ENCODE assay signal across 12 mouse cellular contexts in genomic region chr16:12309826-12310225, GRCm38 (mm10).
"Had no signal": no experiment of that assay in that cellular context is flagged by ENCODE, and none has a peak within 500 bp of the region (broad histone marks: within the 10 kb centered on the region; RNA-seq: fewer than 3 reads in every experiment).

No protein-coding gene starts in this region.

- H3K4me3 ChIP-seq: limb, embryonic 12.5 days; liver, embryonic 13.5 days; lung, embryonic 15.5 days had no signal

- H3K4me1 ChIP-seq: lung, embryonic 15.5 days had no signal

- H3K9ac ChIP-seq: limb, embryonic 12.5 days; liver, embryonic 13.5 days; lung, embryonic 15.5 days had no signal

- ATAC-seq: intestine, postnatal 0 days had no signal

- H3K27me3 ChIP-seq: limb, embryonic 12.5 days; liver, embryonic 13.5 days; lung, embryonic 15.5 days had no signal

- H3K27ac ChIP-seq: limb, embryonic 12.5 days; liver, embryonic 13.5 days; lung, embryonic 15.5 days had no signal

- H3K4me2 ChIP-seq: limb, embryonic 12.5 days; liver, embryonic 13.5 days; lung, embryonic 15.5 days; midbrain, embryonic 11.5 days had no signal

- DNase-seq: kidney, adult 2 months; kidney, postnatal 10 days; liver, embryonic 13.5 days; lung, postnatal 10 days; lung, postnatal 4 days; midbrain, embryonic 14.5 days; thymus, adult 18-20 months; thymus, postnatal 36 days had no signal

- H3K9me3 ChIP-seq: limb, embryonic 12.5 days; liver, embryonic 13.5 days; lung, embryonic 15.5 days had no signal

- H3K36me3 ChIP-seq: limb, embryonic 12.5 days; liver, embryonic 13.5 days; lung, embryonic 15.5 days had no signal
